Mouse (Mus musculus) lung, postnatal 0 days (tissue): Measurements from ENCODE around the gene Senp6.

Experiments used
- CTCF ChIP-seq: IDR thresholded peaks from 2 replicates; pipeline ENCODE4 v1.5.1; 2016; ENCODE audit warnings: antibody characterized with exemption, mild to moderate bottlenecking
- EP300 ChIP-seq: IDR thresholded peaks from 2 replicates; pipeline ENCODE4 v1.6.1; 2016; ENCODE audit warnings: antibody characterized with exemption, mild to moderate bottlenecking, control low read depth

- TF ChIP-seq CTCF (no peak), EP300 (no peak)
Measured at GRCm38 (mm10) chr9:80085665-80086064, 19.0 kb downstream of the Senp6 start.
